Mouse (Mus musculus): ENCODE measurements around the gene Ttn. TPM values are rescaled to one million over a fixed set of nuclear protein-coding genes. Genes with fewer than 3 reads are reported as not detected.

The Ttn gene
- total and polyA plus RNA-seq, 3 experiments, result 0.22 TPM; not detected in 2

DNA sequence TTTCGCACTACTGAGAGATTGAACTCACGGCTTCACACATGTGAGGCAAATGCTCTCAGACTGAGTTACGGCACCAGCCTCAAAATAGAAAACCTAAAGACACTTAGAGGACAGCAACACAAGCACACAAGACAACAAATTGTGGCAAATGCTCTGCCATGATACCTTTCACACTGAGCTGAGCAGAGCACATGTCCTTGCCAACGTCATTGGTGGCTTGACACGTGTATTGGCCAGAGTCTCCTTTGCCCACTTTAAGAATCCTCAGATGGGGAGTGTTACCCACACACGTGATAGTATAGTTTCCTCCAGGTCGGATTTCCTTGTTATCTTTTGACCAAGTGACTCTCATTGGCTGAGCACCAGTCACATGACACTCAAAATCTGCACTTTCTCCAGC is 93.6 kb downstream of the Ttn start:
- Histone ChIP-seq H3K36me3 (replicated peaks) (no peaks in the 10 kb centered on the region), H3K9me3 (replicated peaks) (peaks cover 50% of the 10 kb centered on the region), H3K27me3 (ENCODE audit: insufficient read depth, low read length) (no peaks in the 10 kb centered on the region), H3K4me1 (ENCODE audit: insufficient read depth, low read depth, low read length) (no peaks in the 10 kb centered on the region), H3K4me3 (ENCODE audit: low read depth, low read length) (no peak overlapping the region)
- TF ChIP-seq GATA2 (IDR thresholded peaks at IDR 0.05; ENCODE audit: borderline replicate concordance, low read depth, low read length) (no peak), POLR2AphosphoS5 (IDR thresholded peaks at IDR 0.05; ENCODE audit: insufficient replicate concordance, low read depth, low read length) (no peak), GATA1 (IDR thresholded peaks at IDR 0.05; ENCODE audit: borderline replicate concordance, low read length) (no peak), CTCF (IDR thresholded peaks at IDR 0.05; ENCODE audit: low read depth, low read length) (no peak), TAL1 (conservative IDR thresholded peaks at IDR 0.05; ENCODE audit: low read depth, low read length) (no peak)
- DNase-seq (ENCODE audit: low spot score) (no peak), ATAC-seq (ENCODE audit: extremely low read depth, insufficient number of reproducible peaks, low FRiP score, poor library complexity, severe bottlenecking) (no peak)

DNA sequence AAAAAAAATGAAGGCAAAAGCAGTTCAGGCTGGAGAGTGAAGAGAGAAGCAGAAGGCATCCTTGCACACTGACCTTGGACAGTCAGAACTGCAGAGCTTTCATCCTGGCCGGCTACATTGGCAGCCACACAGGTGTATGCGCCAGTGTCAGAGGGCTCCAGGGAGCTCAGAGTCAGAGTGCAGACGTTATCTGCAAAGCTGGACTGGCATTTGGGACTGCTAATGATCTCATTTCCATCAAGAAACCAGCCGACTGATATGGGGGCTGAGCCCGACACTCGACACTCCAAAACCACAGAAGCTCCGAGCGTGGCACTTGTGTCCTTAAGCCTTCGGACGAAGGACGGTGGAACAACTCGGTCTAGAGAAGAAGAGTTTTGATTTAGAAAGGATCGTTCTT is 96.5 kb downstream of the Ttn start:
- Histone ChIP-seq H3K36me3 (replicated peaks) (no peaks in the 10 kb centered on the region), H3K9me3 (replicated peaks) (peaks cover 49% of the 10 kb centered on the region), H3K27me3 (ENCODE audit: insufficient read depth, low read length) (no peaks in the 10 kb centered on the region), H3K4me3 (ENCODE audit: low read depth, low read length) (no peak overlapping the region), H3K4me1 (ENCODE audit: insufficient read depth, low read depth, low read length) (no peaks in the 10 kb centered on the region)
- DNase-seq (ENCODE audit: low spot score), result no peak
- TF ChIP-seq GATA1 (IDR thresholded peaks at IDR 0.05; ENCODE audit: borderline replicate concordance, low read length), result no peak
- TF ChIP-seq CTCF (IDR thresholded peaks at IDR 0.05; ENCODE audit: low read depth, low read length), result no peak
- no peak for TF ChIP-seq GATA2 (IDR thresholded peaks at IDR 0.05; ENCODE audit: borderline replicate concordance, low read depth, low read length)
- no peak for TF ChIP-seq TAL1 (conservative IDR thresholded peaks at IDR 0.05; ENCODE audit: low read depth, low read length)
- no peak for TF ChIP-seq POLR2AphosphoS5 (IDR thresholded peaks at IDR 0.05; ENCODE audit: insufficient replicate concordance, low read depth, low read length)
- no peak for ATAC-seq (ENCODE audit: extremely low read depth, insufficient number of reproducible peaks, low FRiP score, poor library complexity, severe bottlenecking)

DNA sequence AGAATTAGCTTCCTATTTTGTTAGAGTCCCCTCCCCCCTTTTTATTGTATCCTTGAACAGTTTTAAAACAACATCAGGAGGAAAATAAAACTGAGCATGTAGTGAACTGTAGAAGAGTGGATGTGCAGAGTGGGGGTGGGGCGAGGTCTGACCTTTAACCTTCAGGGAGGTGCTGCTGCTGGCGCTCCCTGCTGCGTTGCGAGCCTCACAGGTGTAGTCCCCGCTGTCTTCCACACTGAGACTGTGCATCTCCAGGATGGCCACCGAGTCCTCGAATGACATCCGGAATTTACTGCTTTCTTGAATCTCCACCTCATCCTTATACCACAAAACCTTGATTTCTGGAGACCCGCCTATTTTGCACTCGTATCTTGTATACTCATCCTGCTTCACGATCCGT is 100.9 kb downstream of the Ttn start:
- Histone ChIP-seq H3K27me3 (ENCODE audit: insufficient read depth, low read length) (no peaks in the 10 kb centered on the region), H3K4me3 (ENCODE audit: low read depth, low read length) (no peak overlapping the region), H3K4me1 (ENCODE audit: insufficient read depth, low read depth, low read length) (no peaks in the 10 kb centered on the region), H3K9me3 (replicated peaks) (peaks cover 62% of the 10 kb centered on the region), H3K36me3 (replicated peaks) (no peaks in the 10 kb centered on the region)
- ATAC-seq (ENCODE audit: extremely low read depth, insufficient number of reproducible peaks, low FRiP score, poor library complexity, severe bottlenecking) (no peak), DNase-seq (ENCODE audit: low spot score) (no peak)
- no peak for TF ChIP-seq GATA1 (IDR thresholded peaks at IDR 0.05; ENCODE audit: borderline replicate concordance, low read length)
- TF ChIP-seq CTCF (IDR thresholded peaks at IDR 0.05; ENCODE audit: low read depth, low read length), result no peak

GRCm38 (mm10) chr2:76875587-76875986 is 106.8 kb downstream of the Ttn start:
- ATAC-seq (ENCODE audit: extremely low read depth, insufficient number of reproducible peaks, low FRiP score, poor library complexity, severe bottlenecking), result no peak
- H3K4me3 ChIP-seq (ENCODE audit: low read depth, low read length), result no peak overlapping the region
- no peak for TF ChIP-seq TAL1 (conservative IDR thresholded peaks at IDR 0.05; ENCODE audit: low read depth, low read length)
- TF ChIP-seq CTCF (IDR thresholded peaks at IDR 0.05; ENCODE audit: low read depth, low read length), result no peak
- no peak for TF ChIP-seq GATA1 (IDR thresholded peaks at IDR 0.05; ENCODE audit: borderline replicate concordance, low read length)
- TF ChIP-seq POLR2AphosphoS5 (IDR thresholded peaks at IDR 0.05; ENCODE audit: insufficient replicate concordance, low read depth, low read length), result no peak
- TF ChIP-seq GATA2 (IDR thresholded peaks at IDR 0.05; ENCODE audit: borderline replicate concordance, low read depth, low read length), result no peak

GRCm38 (mm10) chr2:76866928-76867327 is 115.4 kb downstream of the Ttn start:
- no peaks in the 10 kb centered on the region for H3K27me3 ChIP-seq (ENCODE audit: insufficient read depth, low read length)
- 0 out of 2 replicates have a peak, but pooled peaks have one; percentile 18 for TF ChIP-seq CTCF (IDR thresholded peaks at IDR 0.05; ENCODE audit: low read depth, low read length)
- no peak for TF ChIP-seq TAL1 (conservative IDR thresholded peaks at IDR 0.05; ENCODE audit: low read depth, low read length)
- ATAC-seq (ENCODE audit: extremely low read depth, insufficient number of reproducible peaks, low FRiP score, poor library complexity, severe bottlenecking) (no peak), DNase-seq (ENCODE audit: low spot score) (no peak)
- no peaks in the 10 kb centered on the region for H3K36me3 ChIP-seq (replicated peaks)
- peaks cover 18% of the 10 kb centered on the region for H3K9me3 ChIP-seq (replicated peaks)
- H3K4me1 ChIP-seq (ENCODE audit: insufficient read depth, low read depth, low read length), result no peaks in the 10 kb centered on the region
- no peak overlapping the region for H3K4me3 ChIP-seq (ENCODE audit: low read depth, low read length)

More at GRCm38 (mm10) chr2:76875587-76875986, 106.8 kb downstream of the Ttn start:
- Histone ChIP-seq H3K9me3 (replicated peaks) (peaks cover 51% of the 10 kb centered on the region), H3K4me1 (ENCODE audit: insufficient read depth, low read depth, low read length) (no peaks in the 10 kb centered on the region), H3K36me3 (replicated peaks) (no peaks in the 10 kb centered on the region), H3K27me3 (ENCODE audit: insufficient read depth, low read length) (no peaks in the 10 kb centered on the region)
- no peak for DNase-seq (ENCODE audit: low spot score)

DNA sequence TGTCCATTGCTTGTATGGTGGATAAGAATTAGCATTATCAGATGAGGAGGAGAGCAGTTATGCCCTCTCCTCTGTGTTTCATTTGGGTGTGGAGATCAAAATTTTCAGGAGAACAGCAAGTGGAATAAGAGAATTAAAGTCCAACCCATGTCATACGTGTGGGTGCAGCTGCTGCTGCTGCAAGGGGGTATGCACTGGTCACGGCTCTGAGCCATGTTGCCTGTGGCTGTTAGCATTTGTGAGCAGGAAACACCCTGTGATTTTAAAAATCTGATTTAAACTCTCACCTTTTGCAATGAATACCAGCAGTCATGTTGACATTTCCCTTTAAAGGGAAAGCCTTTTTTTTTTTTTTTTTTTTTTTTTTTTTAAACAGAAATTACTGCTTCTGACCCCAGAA is 116.8 kb downstream of the Ttn start:
- ATAC-seq (ENCODE audit: extremely low read depth, insufficient number of reproducible peaks, low FRiP score, poor library complexity, severe bottlenecking) (no peak), DNase-seq (ENCODE audit: low spot score) (no peak)
- Histone ChIP-seq H3K9me3 (replicated peaks) (peaks cover 12% of the 10 kb centered on the region), H3K4me3 (ENCODE audit: low read depth, low read length) (no peak overlapping the region), H3K4me1 (ENCODE audit: insufficient read depth, low read depth, low read length) (no peaks in the 10 kb centered on the region), H3K36me3 (replicated peaks) (no peaks in the 10 kb centered on the region), H3K27me3 (ENCODE audit: insufficient read depth, low read length) (no peaks in the 10 kb centered on the region)
- no peak for TF ChIP-seq GATA1 (IDR thresholded peaks at IDR 0.05; ENCODE audit: borderline replicate concordance, low read length)
- no peak for TF ChIP-seq CTCF (IDR thresholded peaks at IDR 0.05; ENCODE audit: low read depth, low read length)
- no peak for TF ChIP-seq TAL1 (conservative IDR thresholded peaks at IDR 0.05; ENCODE audit: low read depth, low read length)
- TF ChIP-seq POLR2AphosphoS5 (IDR thresholded peaks at IDR 0.05; ENCODE audit: insufficient replicate concordance, low read depth, low read length), result no peak
- TF ChIP-seq GATA2 (IDR thresholded peaks at IDR 0.05; ENCODE audit: borderline replicate concordance, low read depth, low read length), result no peak

DNA sequence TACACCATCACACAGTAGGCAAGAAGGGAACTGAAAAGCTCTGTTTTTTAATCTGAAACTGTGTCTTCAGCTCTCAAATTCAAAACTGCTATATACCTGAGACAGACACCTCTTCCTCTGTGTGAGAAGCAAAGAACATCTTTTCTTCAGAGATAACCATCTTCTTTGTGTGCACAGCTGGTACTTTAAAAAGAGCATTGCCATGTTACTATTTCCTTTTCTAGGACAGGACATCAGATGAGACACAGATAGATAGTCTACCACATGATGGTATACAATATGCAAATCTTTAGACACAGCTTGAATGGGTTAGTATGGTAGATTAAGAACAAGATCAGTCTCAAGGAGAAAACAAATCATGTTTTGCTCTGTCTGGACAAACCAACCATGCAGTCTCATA is 121.0 kb downstream of the Ttn start:
- Histone ChIP-seq H3K27me3 (ENCODE audit: insufficient read depth, low read length) (no peaks in the 10 kb centered on the region), H3K9me3 (replicated peaks) (0 out of 2 replicates have a peak, but pooled peaks cover 3% of the 10 kb centered on the region), H3K4me1 (ENCODE audit: insufficient read depth, low read depth, low read length) (no peaks in the 10 kb centered on the region), H3K4me3 (ENCODE audit: low read depth, low read length) (no peak overlapping the region), H3K36me3 (replicated peaks) (no peaks in the 10 kb centered on the region)
- TF ChIP-seq GATA1 (IDR thresholded peaks at IDR 0.05; ENCODE audit: borderline replicate concordance, low read length) (no peak), TAL1 (conservative IDR thresholded peaks at IDR 0.05; ENCODE audit: low read depth, low read length) (no peak), POLR2AphosphoS5 (IDR thresholded peaks at IDR 0.05; ENCODE audit: insufficient replicate concordance, low read depth, low read length) (no peak), CTCF (IDR thresholded peaks at IDR 0.05; ENCODE audit: low read depth, low read length) (no peak), GATA2 (IDR thresholded peaks at IDR 0.05; ENCODE audit: borderline replicate concordance, low read depth, low read length) (no peak)
- ATAC-seq (ENCODE audit: extremely low read depth, insufficient number of reproducible peaks, low FRiP score, poor library complexity, severe bottlenecking), result no peak
- no peak for DNase-seq (ENCODE audit: low spot score)
